Mouse (Mus musculus) granulocyte monocyte progenitor cell, adult 5-6 weeks (primary cell): Measurements from ENCODE around the gene Gm17490. TPM values are rescaled to one million over a fixed set of nuclear protein-coding genes. Genes with fewer than 3 reads are reported as not detected.

Experiments
- ATAC-seq: replicated peaks from 2 replicates; pipeline ENCODE4 v1.8.0; 2016; ENCODE audit warnings: mild to moderate bottlenecking, moderate TSS enrichment, inconsistent platforms; ENCODE audit not compliant: poor library complexity, severe bottlenecking
- total RNA-seq, 2 experiments: library from RNA; stranded (forward) in 1 of 2; stranded (reverse) in 1 of 2; fragments of 200-712, 200-1000 nt in 1 of 2; fragments of >200 nt in 1 of 2; fragmentation: Nextera tagmentation in 1 of 2; gene quantifications; 2 replicates each; pipeline ENCODE4 v1.2.3; 2014 to 2017

The Gm17490 gene
- total RNA-seq (2014; fragmentation: Nextera tagmentation) (not detected in 2 replicates), total RNA-seq (2017) (not detected in 2 replicates)

GRCm38 (mm10) chr2:11625890-11626289 lies at the start of gene Gm17490:
Gene Gm17490 (minus strand): TSS chr2:11626264.
- no peak for ATAC-seq

- peak; percentile 77 for ATAC-seq
Observed at GRCm38 (mm10) chr2:11672144-11672543, 46.1 kb upstream of the Gm17490 start.

- ATAC-seq = no peak
Observed at GRCm38 (mm10) chr2:11665326-11665725, 39.3 kb upstream of the Gm17490 start.

GRCm38 (mm10) chr2:11664806-11665205 lies 38.7 kb upstream of the Gm17490 start:
- no peak for ATAC-seq

GRCm38 (mm10) chr2:11664367-11664766 lies 38.3 kb upstream of the Gm17490 start:
- ATAC-seq = peak; percentile 21; the same call in 1 of the 2 replicates

GRCm38 (mm10) chr2:11663961-11664360 lies 37.9 kb upstream of the Gm17490 start:
- peak; percentile 91 for ATAC-seq

- ATAC-seq = no peak
Observed at GRCm38 (mm10) chr2:11662907-11663230, 36.8 kb upstream of the Gm17490 start.

GRCm38 (mm10) chr2:11662143-11662906 lies 36.3 kb upstream of the Gm17490 start:
- ATAC-seq = peak; percentile 76

GRCm38 (mm10) chr2:11659263-11659662 lies 33.2 kb upstream of the Gm17490 start:
- ATAC-seq = no peak

GRCm38 (mm10) chr2:11657581-11657980 lies 31.5 kb upstream of the Gm17490 start:
- ATAC-seq = no peak

GRCm38 (mm10) chr2:11654990-11655931 lies 29.2 kb upstream of the Gm17490 start:
- no peak for ATAC-seq

- ATAC-seq = no peak
Observed at GRCm38 (mm10) chr2:11653780-11654179, 27.7 kb upstream of the Gm17490 start.

GRCm38 (mm10) chr2:11653330-11653729 lies 27.3 kb upstream of the Gm17490 start:
- peak; percentile 65 for ATAC-seq

- no peak for ATAC-seq
Observed at GRCm38 (mm10) chr2:11652780-11653179, 26.7 kb upstream of the Gm17490 start.

GRCm38 (mm10) chr2:11652196-11652595 lies 26.1 kb upstream of the Gm17490 start:
- no peak for ATAC-seq

GRCm38 (mm10) chr2:11651476-11651875 lies 25.4 kb upstream of the Gm17490 start:
- ATAC-seq = no peak

- no peak for ATAC-seq
Observed at GRCm38 (mm10) chr2:11645297-11645696, 19.2 kb upstream of the Gm17490 start.

- ATAC-seq = no peak
Observed at GRCm38 (mm10) chr2:11644057-11644456, 18.0 kb upstream of the Gm17490 start.

GRCm38 (mm10) chr2:11642451-11642941 lies 16.4 kb upstream of the Gm17490 start, which contains the start of gene Il2ra:
Gene Il2ra (plus strand): TSS chr2:11642807.
- ATAC-seq = no peak

GRCm38 (mm10) chr2:11637115-11637514 lies 11.1 kb upstream of the Gm17490 start:
- ATAC-seq = peak; percentile 97

GRCm38 (mm10) chr2:11636138-11636480 lies 10.0 kb upstream of the Gm17490 start:
- ATAC-seq = no peak
